Mouse (Mus musculus): ENCODE results near the gene Wdr90. TPM values are rescaled to one million over a fixed set of nuclear protein-coding genes. Genes with fewer than 3 reads are reported as not detected.

Wdr90 gene
- polyA plus RNA-seq, 1 experiment from 2014 or later: 23.6 TPM

DNA sequence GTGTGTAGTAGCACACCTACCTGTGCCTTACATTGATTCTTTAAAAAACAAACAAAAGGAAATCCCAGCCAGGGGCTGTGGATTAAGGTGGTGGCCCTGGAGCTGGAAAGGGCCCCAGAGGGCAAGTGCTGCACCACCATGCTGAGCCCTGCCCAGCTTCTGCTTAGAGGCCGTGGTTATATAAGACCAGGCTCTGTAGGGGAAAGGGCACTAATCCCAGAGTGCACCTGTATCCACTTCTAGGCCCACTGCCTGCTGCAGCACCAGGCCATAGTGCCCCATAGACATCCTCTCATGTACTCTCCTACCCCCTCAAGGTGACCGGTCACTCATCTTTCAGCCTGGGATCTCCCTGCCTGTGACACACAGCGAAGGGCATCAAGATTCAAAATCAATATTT is 4.9 kb upstream of the Wdr90 start:
- Histone ChIP-seq H3K4me2 (replicated peaks) (no peak overlapping the region), H3K27ac (no peak overlapping the region), H3K9ac (no peak overlapping the region), H3K27me3 (replicated peaks) (no peaks in the 10 kb centered on the region), H3K4me3 (no peak overlapping the region), H3K4me1 (peaks cover 26% of the 10 kb centered on the region), H3K36me3 (no peaks in the 10 kb centered on the region), H3K9me3 (no peaks in the 10 kb centered on the region)
- 87% methylated on average over 3 of the region's 3 CpGs for WGBS
- ATAC-seq (ENCODE audit: low FRiP score, low read depth): no peak

DNA sequence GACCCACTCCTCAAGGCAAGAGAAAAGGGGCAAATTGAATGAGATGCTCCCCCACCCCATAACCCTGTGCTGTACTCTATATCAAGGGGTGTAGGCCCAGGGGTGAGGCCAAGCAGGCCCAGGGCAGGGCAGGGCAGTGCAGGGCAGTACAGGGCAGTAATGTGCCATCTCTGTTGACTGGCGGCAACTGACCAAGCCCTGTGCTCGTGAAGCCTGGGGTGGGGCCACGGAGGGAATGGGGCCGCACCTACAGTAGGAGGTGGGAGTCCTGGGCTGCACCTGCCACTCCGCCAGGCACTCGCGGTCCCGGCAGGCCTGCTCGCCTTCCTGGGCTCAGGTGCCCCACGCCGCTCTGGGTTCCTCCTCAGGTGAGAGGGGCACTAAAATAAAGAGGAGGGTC is 4.0 kb upstream of the Wdr90 start:
- 90% methylated on average over 11 of the region's 11 CpGs for WGBS
- Histone ChIP-seq H3K4me1 (peaks cover 35% of the 10 kb centered on the region), H3K9ac (no peak overlapping the region)

DNA sequence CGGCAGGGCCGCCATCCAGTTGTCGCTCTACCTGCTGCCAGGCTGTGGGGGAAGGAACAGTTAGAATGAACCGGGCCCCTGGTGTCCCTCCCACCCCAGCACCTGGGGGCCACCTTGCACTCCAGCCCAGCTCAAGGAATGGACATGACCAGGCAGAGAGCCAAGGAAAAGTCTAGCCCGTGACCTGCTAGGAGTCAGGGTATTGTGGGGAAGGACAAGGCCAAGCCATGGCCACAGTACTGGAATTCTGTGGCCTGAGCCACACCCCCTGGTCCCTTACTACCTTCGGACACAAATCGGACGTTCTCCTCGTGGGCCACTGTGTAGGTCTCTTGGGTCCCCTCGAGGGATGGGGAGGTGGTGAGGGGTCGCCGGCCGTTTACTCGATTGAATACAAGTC is 3.0 kb upstream of the Wdr90 start:
- H3K27me3 ChIP-seq (replicated peaks): no peaks in the 10 kb centered on the region
- no peak overlapping the region for H3K4me3 ChIP-seq
- H3K36me3 ChIP-seq: no peaks in the 10 kb centered on the region
- H3K27ac ChIP-seq: no peak overlapping the region
- H3K9me3 ChIP-seq: no peaks in the 10 kb centered on the region
- H3K4me1 ChIP-seq: peaks cover 44% of the 10 kb centered on the region
- ATAC-seq (ENCODE audit: low FRiP score, low read depth): no peak
- no peak overlapping the region for H3K9ac ChIP-seq
- no peak overlapping the region for H3K4me2 ChIP-seq (replicated peaks)
- WGBS: 95% methylated on average over 14 of the region's 14 CpGs

More for the DNA sequence above, 4.0 kb upstream of the Wdr90 start:
- H3K4me3 ChIP-seq: no peak overlapping the region
- H3K27me3 ChIP-seq (replicated peaks): no peaks in the 10 kb centered on the region
- H3K4me2 ChIP-seq (replicated peaks): no peak overlapping the region
- H3K27ac ChIP-seq: no peak overlapping the region
- no peak for ATAC-seq (ENCODE audit: low FRiP score, low read depth)
- no peaks in the 10 kb centered on the region for H3K36me3 ChIP-seq
- no peaks in the 10 kb centered on the region for H3K9me3 ChIP-seq

DNA sequence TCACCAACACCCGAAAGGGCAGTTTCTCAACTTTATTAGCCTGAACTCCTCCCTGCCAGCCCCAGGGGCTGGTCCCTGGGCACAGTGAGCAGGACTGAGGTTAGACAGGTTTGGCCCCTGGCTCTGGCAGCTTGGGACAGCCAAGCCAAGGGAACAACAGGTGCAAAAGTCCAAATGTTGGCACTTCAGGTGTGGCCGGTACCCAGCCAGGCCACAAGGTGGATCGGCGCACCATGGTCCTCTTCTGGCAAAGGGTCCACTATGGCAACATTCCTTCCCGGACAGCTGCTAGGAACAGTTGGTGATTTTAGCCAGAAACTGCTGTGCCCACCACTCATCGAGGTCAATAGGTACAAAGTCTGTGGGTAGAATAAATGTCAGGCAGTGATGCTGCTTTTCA is 2.4 kb upstream of the Wdr90 start:
- no peaks in the 10 kb centered on the region for H3K9me3 ChIP-seq
- no peak overlapping the region for H3K4me2 ChIP-seq (replicated peaks)
- H3K27ac ChIP-seq: no peak overlapping the region
- WGBS: 91% methylated on average over 6 of the region's 6 CpGs
- H3K4me3 ChIP-seq: no peak overlapping the region
- no peak for ATAC-seq (ENCODE audit: low FRiP score, low read depth)
- no peak overlapping the region for H3K9ac ChIP-seq
- no peaks in the 10 kb centered on the region for H3K36me3 ChIP-seq
- H3K27me3 ChIP-seq (replicated peaks): no peaks in the 10 kb centered on the region
- peaks cover 39% of the 10 kb centered on the region for H3K4me1 ChIP-seq

DNA sequence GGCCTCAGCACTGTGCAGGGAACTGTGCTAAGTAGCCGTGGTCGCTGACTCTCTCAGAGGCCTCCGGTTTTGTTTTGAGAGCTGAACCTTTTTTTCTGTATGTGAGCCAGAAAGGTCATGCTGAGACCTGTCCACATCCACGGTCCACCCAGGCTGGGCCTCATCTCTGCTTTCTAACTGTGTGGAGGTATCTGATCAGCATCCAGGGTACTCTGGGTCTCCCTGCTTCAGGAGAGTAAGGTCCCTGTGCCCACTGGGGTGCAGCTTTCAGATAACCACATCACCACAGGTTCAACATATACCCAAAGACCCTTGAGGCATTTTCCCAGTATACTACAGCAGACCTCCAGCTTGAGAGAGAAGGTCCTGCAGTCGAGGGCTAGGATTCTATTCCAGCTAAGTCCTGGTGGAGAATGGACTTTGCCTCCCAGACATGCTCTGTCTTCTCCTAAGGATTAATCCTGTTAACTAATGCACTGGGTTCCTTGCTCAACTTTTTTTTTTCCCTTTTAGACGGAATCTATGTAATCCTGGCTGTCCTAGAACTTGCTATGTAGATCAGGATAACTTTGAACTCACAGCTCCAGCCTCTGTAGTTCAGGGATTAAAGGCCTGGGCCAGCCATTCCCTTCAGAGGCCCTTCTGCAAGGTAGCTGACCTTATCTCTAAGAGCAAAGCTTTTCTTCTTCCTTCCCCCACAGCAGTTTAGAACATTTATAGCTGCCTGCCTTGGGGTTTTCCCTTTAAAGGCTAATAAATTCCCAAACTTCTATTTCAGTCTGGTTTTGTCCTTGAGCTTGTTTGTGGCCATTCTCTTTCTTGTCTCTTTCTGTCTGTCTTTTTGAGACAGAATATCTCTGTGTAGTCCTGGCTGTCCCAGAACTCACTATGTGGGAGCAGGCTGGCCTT is 657 bp upstream of the Wdr90 start:
- H3K9ac ChIP-seq: peak overlapping the region; percentile 87
- no peaks in the 10 kb centered on the region for H3K9me3 ChIP-seq
- ATAC-seq (ENCODE audit: low FRiP score, low read depth): peak; percentile 32; the same call in 1 of the 2 replicates
- peak overlapping the region; percentile 58 for H3K4me3 ChIP-seq
- H3K36me3 ChIP-seq: no peaks in the 10 kb centered on the region
- H3K27ac ChIP-seq: peak overlapping the region; percentile 50; the same call in 1 of the 2 replicates
- H3K4me2 ChIP-seq (replicated peaks): peak overlapping the region; percentile 86
- WGBS: 13% methylated on average over 6 of the region's 6 CpGs
- H3K4me1 ChIP-seq: peaks cover 29% of the 10 kb centered on the region
- H3K27me3 ChIP-seq (replicated peaks): no peaks in the 10 kb centered on the region

DNA sequence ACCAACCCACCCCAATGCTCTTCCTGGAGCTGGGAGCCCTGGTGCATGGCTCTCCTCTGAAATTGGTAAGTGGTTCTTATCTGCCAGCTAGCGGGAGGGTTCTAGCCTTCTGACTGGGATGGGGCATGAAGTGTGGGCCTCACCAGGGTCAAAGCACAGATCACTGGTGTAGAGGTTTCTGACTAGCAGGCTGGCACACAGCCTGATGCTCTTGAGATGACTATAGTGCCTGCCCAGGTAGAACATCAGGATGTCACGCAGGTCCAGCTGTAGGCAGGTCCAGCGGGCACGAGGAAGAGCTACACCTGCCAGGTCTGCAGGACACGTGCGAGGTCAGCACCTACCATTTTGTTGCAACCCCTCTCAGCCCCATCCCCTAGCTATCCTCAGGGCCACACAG is 1.1 kb downstream of the Wdr90 start:
- Histone ChIP-seq H3K9me3 (no peaks in the 10 kb centered on the region), H3K27ac (no peak overlapping the region), H3K4me2 (replicated peaks) (peak overlapping the region; percentile 86), H3K9ac (peak overlapping the region; percentile 87), H3K36me3 (peaks cover 3% of the 10 kb centered on the region; the same call in 1 of the 2 replicates), H3K27me3 (replicated peaks) (no peaks in the 10 kb centered on the region), H3K4me1 (peaks cover 29% of the 10 kb centered on the region), H3K4me3 (0 out of 2 replicates have a peak overlapping the region, but pooled peaks have one; percentile 58)
- WGBS: 95% methylated on average over 6 of the region's 6 CpGs
- no peak for ATAC-seq (ENCODE audit: low FRiP score, low read depth)

DNA sequence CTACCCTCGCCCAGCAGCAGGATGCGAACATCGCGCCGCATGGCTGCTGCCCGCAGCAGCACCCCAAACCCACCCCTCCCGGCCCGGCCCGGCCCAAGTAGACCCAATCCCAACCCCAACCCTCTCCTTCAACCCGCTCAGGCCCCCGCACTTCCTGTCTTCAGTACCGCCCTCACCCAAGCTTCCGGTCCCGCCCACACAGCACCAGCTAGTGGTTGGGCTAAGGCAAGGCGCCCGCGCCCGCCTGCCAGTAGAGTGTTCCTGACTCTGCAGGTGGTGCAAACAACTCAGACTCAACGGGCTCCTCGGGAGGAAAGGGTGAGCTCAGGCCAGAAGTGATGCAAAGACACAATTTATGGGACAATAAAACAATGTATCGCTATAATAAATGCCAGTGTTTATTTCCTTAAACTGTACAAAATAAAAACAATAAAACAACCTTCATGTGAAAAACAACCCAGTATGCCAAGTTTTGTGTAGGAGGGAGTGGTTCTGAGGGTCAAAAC is 16.9 kb downstream of the Wdr90 start, which contains the start of gene Rhot2:
Gene Rhot2 (minus strand): TSS at position 456 of the 506 bp plus-strand sequence.
- Histone ChIP-seq H3K4me2 (replicated peaks) (peak within 1 kb of the TSS; percentile 88), H3K27ac (no peak within 1 kb of the TSS), H3K27me3 (replicated peaks) (no peaks in the 10 kb centered on the region), H3K4me3 (peak within 1 kb of the TSS; percentile 92), H3K4me1 (peaks cover 10% of the 10 kb centered on the region), H3K36me3 (peaks cover 55% of the 10 kb centered on the region), H3K9me3 (no peaks in the 10 kb centered on the region), H3K9ac (peak within 1 kb of the TSS; percentile 83)
- under 1% methylated on average over 21 of the region's 21 CpGs for WGBS
- ATAC-seq (ENCODE audit: low FRiP score, low read depth): peak; percentile 90

DNA sequence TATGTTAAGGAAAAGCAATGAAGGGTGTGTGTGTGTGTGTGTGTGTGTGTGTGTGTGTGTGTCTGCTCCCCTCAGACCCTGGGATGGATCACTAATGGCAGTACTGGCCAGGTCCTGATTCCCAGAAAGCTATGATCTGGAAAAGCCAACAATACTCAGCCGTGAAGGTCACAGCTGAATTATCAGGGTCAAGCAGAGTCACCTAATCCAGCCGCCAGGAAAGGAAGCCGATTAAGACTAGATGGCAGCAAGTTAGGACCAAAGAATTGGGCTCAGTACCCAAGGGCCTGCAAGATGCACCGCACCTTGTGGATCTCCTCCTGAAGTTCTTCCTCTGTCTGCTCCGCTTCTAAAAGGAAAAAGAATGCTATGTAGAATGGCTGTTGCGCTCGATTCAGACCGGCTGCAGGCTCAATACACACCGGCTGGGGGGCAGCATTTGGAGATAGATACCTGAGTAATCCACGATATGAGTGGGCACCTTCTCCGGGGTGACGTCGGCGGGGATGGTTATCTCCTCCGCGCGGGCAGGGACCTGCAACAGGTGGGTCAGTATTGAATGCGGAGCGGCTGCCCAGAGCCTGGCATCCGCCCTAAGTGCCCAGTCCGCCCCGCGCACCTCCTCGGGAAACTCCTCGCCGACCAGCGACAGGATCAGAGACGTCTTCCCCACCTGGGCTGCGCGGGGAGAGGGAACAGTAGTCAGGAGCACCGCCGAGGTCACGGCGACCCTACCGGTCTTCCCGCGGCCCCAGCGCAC is 17.5 kb downstream of the Wdr90 start:
- peaks cover 59% of the 10 kb centered on the region for H3K36me3 ChIP-seq
- ATAC-seq (ENCODE audit: low FRiP score, low read depth): peak; percentile 2; the same call in 1 of the 2 replicates
- 6% methylated on average over 38 of the region's 38 CpGs for WGBS

DNA sequence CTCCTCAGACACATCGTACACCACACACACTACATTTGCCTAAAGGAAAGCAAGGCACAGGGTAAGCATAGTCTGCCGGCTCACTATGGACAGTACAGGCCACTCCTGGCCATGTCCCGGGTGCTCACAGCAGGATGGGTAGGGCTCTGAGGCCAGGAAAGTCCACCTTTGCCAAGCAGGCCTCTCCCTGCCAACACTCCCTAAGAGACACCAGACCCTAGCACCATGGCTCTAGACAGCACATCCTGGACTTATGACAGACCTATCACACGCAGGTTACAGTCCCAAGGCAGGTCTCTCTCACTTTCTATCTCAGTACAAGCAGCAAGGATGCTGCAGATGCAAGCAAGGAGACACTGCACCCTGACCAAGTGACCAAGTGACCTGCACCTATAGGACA is 18.2 kb downstream of the Wdr90 start:
- Histone ChIP-seq H3K4me2 (replicated peaks) (peak overlapping the region; percentile 88), H3K27me3 (replicated peaks) (no peaks in the 10 kb centered on the region), H3K9me3 (no peaks in the 10 kb centered on the region), H3K27ac (no peak overlapping the region), H3K9ac (peak overlapping the region; percentile 83; the same call in 1 of the 2 replicates), H3K36me3 (peaks cover 55% of the 10 kb centered on the region), H3K4me3 (peak overlapping the region; percentile 92), H3K4me1 (peaks cover 13% of the 10 kb centered on the region)
- ATAC-seq (ENCODE audit: low FRiP score, low read depth): no peak
- 96% methylated on average over 4 of the region's 4 CpGs for WGBS

More for the DNA sequence above, 17.5 kb downstream of the Wdr90 start:
- H3K4me3 ChIP-seq: peak overlapping the region; percentile 92
- H3K27me3 ChIP-seq (replicated peaks): no peaks in the 10 kb centered on the region
- no peaks in the 10 kb centered on the region for H3K9me3 ChIP-seq
- H3K9ac ChIP-seq: peak overlapping the region; percentile 83
- no peak overlapping the region for H3K27ac ChIP-seq
- peak overlapping the region; percentile 88 for H3K4me2 ChIP-seq (replicated peaks)
- peaks cover 10% of the 10 kb centered on the region for H3K4me1 ChIP-seq

DNA sequence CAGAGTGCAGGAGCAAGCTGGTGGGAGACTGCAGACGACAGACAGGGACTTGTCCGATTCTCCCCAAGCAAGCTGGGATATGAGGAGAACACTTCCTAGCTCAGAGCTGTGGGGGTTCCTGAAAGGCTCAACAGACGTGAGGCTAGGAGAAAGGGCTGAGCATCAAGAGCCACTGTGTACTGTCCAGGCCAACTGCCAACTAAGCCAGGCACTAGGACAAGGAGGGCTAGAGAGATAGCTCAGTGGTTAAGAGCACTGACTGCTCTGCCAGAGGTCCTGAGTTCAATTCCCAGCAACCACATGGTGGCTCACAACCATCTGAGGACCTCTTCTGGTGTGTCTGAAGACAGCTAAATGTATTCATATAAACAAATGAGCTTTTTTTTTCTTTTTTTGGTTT is 18.8 kb downstream of the Wdr90 start:
- H3K9me3 ChIP-seq: no peaks in the 10 kb centered on the region
- 89% methylated on average over 3 of the region's 3 CpGs for WGBS
- no peak overlapping the region for H3K27ac ChIP-seq
- no peak overlapping the region for H3K4me3 ChIP-seq
- peaks cover 53% of the 10 kb centered on the region for H3K36me3 ChIP-seq
- no peak for ATAC-seq (ENCODE audit: low FRiP score, low read depth)
- H3K4me1 ChIP-seq: peaks cover 19% of the 10 kb centered on the region
- H3K27me3 ChIP-seq (replicated peaks): no peaks in the 10 kb centered on the region
- H3K9ac ChIP-seq: no peak overlapping the region
- H3K4me2 ChIP-seq (replicated peaks): no peak overlapping the region

DNA sequence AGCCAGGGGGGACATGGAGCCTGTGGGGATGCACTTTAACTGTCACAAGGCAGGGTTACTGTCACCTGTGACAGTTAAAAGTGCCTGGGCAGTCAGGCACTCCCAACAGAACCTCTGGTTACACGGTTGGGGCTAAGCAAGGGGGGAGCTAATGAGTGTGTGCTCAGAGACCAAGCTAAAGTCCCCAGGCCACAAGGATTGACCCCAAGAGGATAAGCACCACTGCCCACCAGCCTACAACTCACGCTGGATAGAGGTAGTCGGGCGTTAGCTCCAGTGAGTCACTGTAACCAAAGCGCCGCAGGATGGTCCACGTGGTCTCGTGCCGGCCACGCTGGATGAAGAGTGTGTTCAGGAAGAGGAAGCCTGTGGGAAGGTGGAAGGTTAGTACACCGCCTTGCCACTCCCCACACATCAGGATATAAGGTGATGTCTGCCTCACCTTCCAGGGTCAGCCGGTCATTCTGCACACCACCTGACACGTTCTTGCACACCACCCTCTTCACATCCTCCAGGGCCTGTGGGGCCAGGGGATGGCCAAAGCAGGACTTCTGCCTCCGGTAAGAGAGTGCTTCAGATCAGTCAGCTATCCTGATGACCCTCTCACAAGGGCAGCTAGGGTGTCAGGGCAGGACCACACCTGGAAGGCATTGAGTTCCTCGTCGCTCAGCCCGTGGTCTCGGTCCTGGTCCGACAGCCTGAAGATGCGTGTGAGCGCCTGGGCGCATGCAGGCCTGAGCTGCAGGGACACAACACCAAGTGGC is 20.0 kb downstream of the Wdr90 start, which contains the start of gene Gm20683:
Gene Gm20683 (minus strand): TSS at position 647 of the 764 bp plus-strand sequence.
- ATAC-seq (ENCODE audit: low FRiP score, low read depth): no peak
- 94% methylated on average over 22 of the region's 22 CpGs for WGBS
- Histone ChIP-seq H3K36me3 (peaks cover 48% of the 10 kb centered on the region), H3K27ac (no peak within 1 kb of the TSS), H3K4me2 (replicated peaks) (no peak within 1 kb of the TSS), H3K4me1 (peaks cover 31% of the 10 kb centered on the region), H3K9me3 (no peaks in the 10 kb centered on the region), H3K9ac (no peak within 1 kb of the TSS), H3K27me3 (replicated peaks) (no peaks in the 10 kb centered on the region), H3K4me3 (no peak within 1 kb of the TSS)
